Mouse (Mus musculus): Measurements from ENCODE around the gene Anxa9.

The Anxa9 gene

GRCm38 (mm10) chr3:95246465-95247231 is 60.3 kb downstream of the Anxa9 start:
- DNase-seq, result no peak
